Mouse (Mus musculus) midbrain, embryonic 13.5 days (tissue): Measurements from ENCODE around the gene Tmtc2. TPM values are rescaled to one million over a fixed set of nuclear protein-coding genes. Genes with fewer than 3 reads are reported as not detected.
"Not testable (repeated sequence)": the region's sequence is repeated elsewhere in the genome, so short reads cannot be mapped to it uniquely, and the experiment has no call there.

Source experiments
- ATAC-seq: fragments of 200-750 bp; cut with Nextera tagmentation; 2 replicates; pipeline ENCODE4 v1.8.0; 2017; ENCODE audit warnings: mild to moderate bottlenecking, moderate TSS enrichment, moderate library complexity
- H3K27ac ChIP-seq: fragments of 300-500 bp; sonication (generic); 2 replicates; pipeline ENCODE4 v1.5.1; 2015; ENCODE audit warnings: inconsistent platforms, mild to moderate bottlenecking, moderate library complexity
- H3K27me3 ChIP-seq: fragments of 300-500 bp; sonication (generic); 2 replicates; pipeline ENCODE4 v1.6.1; 2015; ENCODE audit warnings: mild to moderate bottlenecking, inconsistent platforms
- H3K36me3 ChIP-seq: fragments of 300-500 bp; sonication (generic); 2 replicates; pipeline ENCODE4 v1.6.1; 2015; ENCODE audit warnings: mild to moderate bottlenecking, inconsistent platforms
- H3K4me1 ChIP-seq: fragments of 300-500 bp; sonication (generic); replicated peaks from 2 replicates; pipeline ENCODE4 v1.6.1; 2015; ENCODE audit warnings: inconsistent platforms
- H3K4me2 ChIP-seq: fragments of 300-500 bp; sonication (generic); replicated peaks from 2 replicates; pipeline ENCODE4 v1.6.1; 2015; ENCODE audit warnings: moderate library complexity, mild to moderate bottlenecking, inconsistent platforms
- H3K4me3 ChIP-seq: fragments of 300-500 bp; sonication (generic); replicated peaks from 2 replicates; pipeline ENCODE4 v1.5.1; 2015; ENCODE audit warnings: mild to moderate bottlenecking, inconsistent platforms
- H3K9ac ChIP-seq: fragments of 300-500 bp; sonication (generic); replicated peaks from 2 replicates; pipeline ENCODE4 v1.6.1; 2015; ENCODE audit warnings: mild to moderate bottlenecking, inconsistent platforms
- H3K9me3 ChIP-seq: fragments of 300-500 bp; sonication (generic); 2 replicates; pipeline ENCODE4 v1.6.1; 2016; ENCODE audit warnings: mild to moderate bottlenecking, inconsistent platforms
- WGBS: fragments of 180-500 bp; shearing (Covaris S2); methylation state at CpG from one replicate; pipeline ENCODE4 v1.1.7; 2015; 5-methylcytosine and 5-hydroxymethylcytosine counted together
- polyA plus RNA-seq: library from polyadenylated mRNA; unstranded; fragments of >200 nt; fragmentation: Nextera tagmentation; extraction: Ambion mirVana; gene quantifications from 2 replicates; pipeline ENCODE4 v1.2.1, GENCODE M21; 2015

The Tmtc2 gene
- polyA plus RNA-seq, 1 experiment from 2014 or later = 8.3 TPM

DNA sequence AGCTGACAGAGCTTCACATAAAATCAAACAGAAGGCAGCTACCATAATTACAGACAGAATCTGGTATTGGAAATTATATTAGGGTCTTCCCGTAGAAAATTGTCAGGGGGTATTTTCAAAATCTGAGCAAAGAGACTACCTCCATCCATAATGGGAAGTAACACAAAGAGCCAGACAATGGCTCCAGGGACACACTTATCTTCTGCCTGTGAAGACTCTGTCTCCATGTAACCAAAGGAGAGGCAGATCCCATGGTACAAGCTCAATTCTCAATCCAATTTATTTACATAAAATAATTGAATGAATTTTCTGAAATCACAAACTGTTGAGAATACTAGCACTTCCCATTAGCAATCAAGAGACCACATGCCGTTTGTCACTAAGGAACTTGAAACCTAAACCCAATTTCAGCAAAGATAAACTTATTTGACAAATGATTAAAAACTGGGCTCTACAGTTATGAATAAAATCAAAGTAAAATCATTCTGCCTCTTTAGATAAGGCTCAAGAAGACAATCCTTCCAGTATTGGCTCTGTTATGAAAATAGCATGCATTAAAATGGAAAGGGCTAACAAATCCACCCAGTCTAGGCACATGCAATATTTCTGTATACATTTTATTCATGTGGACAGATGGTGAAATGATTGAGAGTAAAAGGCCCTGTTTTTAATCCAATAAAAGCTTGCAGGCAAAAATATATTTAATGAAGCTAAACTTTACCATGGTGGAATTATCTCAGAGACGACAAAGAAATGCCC, 254.8 kb downstream of the Tmtc2 start:
- H3K4me2 ChIP-seq = no peak overlapping the region
- H3K9ac ChIP-seq = no peak overlapping the region
- no peak overlapping the region for H3K4me3 ChIP-seq
- peak overlapping the region; percentile 44 for H3K27ac ChIP-seq
- H3K27me3 ChIP-seq = no peaks in the 10 kb centered on the region
- peaks cover 11% of the 10 kb centered on the region for H3K36me3 ChIP-seq
- WGBS = 34% methylated on average over 3 of the region's 3 CpGs
- H3K9me3 ChIP-seq = peaks cover 9% of the 10 kb centered on the region; the same call in 1 of the 2 replicates
- peak; percentile 90 for ATAC-seq
- peaks cover 16% of the 10 kb centered on the region; the same call in 1 of the 2 replicates for H3K4me1 ChIP-seq

DNA sequence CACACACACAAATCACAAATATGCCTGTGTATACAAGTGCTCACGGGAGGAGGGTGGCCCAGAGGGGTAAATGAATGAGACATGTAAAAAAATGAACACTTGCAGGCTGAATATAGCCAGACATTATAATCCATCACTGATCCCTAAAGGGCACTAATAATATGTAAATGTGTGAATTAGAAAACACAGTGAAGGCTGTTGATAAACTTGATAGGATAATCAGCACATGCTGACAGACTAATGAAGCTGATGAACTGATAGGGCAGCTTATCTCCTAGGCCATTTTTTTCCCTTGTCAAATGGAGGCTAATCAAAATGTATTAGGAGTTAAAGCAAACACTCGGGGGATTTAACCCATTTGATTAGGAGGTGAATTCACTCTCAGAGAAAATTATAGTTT, 255.4 kb downstream of the Tmtc2 start:
- Histone ChIP-seq H3K27me3 (no peaks in the 10 kb centered on the region), H3K4me2 (no peak overlapping the region), H3K9ac (no peak overlapping the region), H3K9me3 (peaks cover 9% of the 10 kb centered on the region; the same call in 1 of the 2 replicates), H3K36me3 (peaks cover 11% of the 10 kb centered on the region), H3K4me1 (peaks cover 16% of the 10 kb centered on the region; the same call in 1 of the 2 replicates), H3K27ac (peak overlapping the region; percentile 44), H3K4me3 (no peak overlapping the region)
- 16% methylated on average over 2 of the region's 2 CpGs for WGBS
- ATAC-seq = peak; percentile 73

DNA sequence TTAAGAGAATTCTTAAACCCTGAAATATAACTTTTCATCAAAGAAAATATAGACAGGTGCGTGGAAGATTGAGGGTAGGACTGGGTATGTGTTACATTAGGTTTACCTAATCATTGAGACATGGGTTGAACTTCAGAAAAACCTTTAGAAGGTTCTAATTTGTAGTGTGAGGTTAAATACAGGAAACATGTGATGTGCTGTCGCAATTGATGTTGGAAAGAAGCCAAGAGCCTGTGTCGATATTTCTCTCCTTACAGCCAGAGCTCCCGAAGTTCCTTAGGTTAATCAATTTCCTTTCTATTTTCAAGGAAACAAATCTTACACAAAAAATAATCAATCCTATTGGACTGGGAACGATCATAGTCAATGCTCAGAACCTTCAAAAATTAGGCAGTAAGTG, 261.3 kb downstream of the Tmtc2 start:
- Histone ChIP-seq H3K27ac (no peak overlapping the region), H3K9ac (no peak overlapping the region), H3K9me3 (no peaks in the 10 kb centered on the region), H3K27me3 (no peaks in the 10 kb centered on the region), H3K4me1 (peaks cover 9% of the 10 kb centered on the region; the same call in 1 of the 2 replicates), H3K36me3 (no peaks in the 10 kb centered on the region), H3K4me3 (no peak overlapping the region), H3K4me2 (no peak overlapping the region)
- ATAC-seq = no peak
- WGBS = 85% methylated on average over 5 of the region's 5 CpGs

DNA sequence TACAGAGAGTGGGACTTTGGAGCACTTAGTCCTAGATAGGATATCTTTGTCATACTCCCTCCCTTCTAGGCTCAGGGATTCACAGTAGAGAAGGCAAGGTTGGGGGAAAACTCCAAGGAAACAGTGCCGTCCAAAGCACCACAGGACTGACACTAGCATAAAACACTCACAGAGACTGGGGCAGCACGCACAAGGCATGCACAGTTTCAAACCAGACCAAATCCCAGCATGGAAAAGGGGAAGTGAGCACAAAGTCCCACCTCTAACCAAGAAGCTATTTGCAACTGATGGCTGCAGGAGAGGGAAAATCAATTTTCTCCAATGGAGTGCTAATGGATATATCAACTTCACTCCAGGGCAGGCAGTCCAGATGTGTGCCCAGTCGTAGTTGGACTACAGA, 276.7 kb downstream of the Tmtc2 start:
- no peak for ATAC-seq

DNA sequence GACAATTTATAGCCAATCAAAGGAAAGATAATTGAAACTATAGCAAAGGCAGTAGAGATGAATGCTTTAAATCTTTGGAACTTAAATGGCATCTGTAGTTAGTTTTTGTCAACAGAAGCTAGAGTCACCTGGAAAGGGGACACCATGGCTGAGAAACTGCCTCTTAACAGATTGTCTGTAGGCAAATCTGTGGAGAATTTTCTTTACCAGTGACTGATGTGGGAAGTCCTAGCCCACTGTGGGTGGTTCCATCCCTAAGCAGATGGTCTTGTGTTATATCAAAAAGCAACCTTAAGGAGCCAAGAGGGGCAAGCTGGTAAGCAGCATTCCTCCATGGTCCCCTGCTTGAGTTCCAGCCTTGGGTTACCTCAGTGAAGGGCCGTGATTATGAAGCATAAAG, 281.3 kb downstream of the Tmtc2 start:
- Histone ChIP-seq H3K36me3 (no peaks in the 10 kb centered on the region), H3K9me3 (no peaks in the 10 kb centered on the region), H3K9ac (no peak overlapping the region), H3K27ac (no peak overlapping the region), H3K4me3 (no peak overlapping the region), H3K27me3 (no peaks in the 10 kb centered on the region), H3K4me1 (no peaks in the 10 kb centered on the region), H3K4me2 (no peak overlapping the region)
- WGBS = 94% methylated on average over 1 of the region's 1 CpGs
- ATAC-seq = no peak

More for the DNA sequence above, 276.7 kb downstream of the Tmtc2 start:
- H3K27me3 ChIP-seq = no peaks in the 10 kb centered on the region
- H3K4me1 ChIP-seq = no peaks in the 10 kb centered on the region
- WGBS = 74% methylated on average over 3 of the region's 3 CpGs
- no peak overlapping the region for H3K9ac ChIP-seq
- no peak overlapping the region for H3K4me2 ChIP-seq
- peaks cover 4% of the 10 kb centered on the region for H3K36me3 ChIP-seq
- H3K4me3 ChIP-seq = no peak overlapping the region
- no peaks in the 10 kb centered on the region for H3K9me3 ChIP-seq
- no peak overlapping the region for H3K27ac ChIP-seq

DNA sequence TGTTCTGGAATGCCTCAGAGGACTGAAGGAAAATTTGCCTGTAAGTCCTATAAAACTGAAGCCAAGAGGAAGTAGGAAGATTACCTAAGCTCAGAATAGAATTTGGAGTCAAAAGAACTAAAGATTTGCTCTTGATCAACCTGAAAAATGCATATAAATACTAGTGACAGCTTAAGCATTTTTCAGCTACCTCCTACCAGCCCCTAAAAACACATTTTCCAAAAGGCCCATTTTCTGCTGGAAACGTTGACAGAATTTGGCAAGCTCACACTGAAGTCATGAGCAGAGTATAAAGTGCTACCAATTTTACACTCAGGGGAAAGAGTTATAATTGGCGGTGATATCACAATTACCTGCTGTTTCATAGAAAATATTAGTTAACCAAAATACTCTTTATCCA, 285.8 kb downstream of the Tmtc2 start:
- no peak for ATAC-seq
- Histone ChIP-seq H3K36me3 (no peaks in the 10 kb centered on the region), H3K27ac (no peak overlapping the region; the same call in 1 of the 2 replicates), H3K4me1 (no peaks in the 10 kb centered on the region), H3K9me3 (no peaks in the 10 kb centered on the region), H3K4me2 (no peak overlapping the region), H3K27me3 (no peaks in the 10 kb centered on the region), H3K4me3 (no peak overlapping the region), H3K9ac (no peak overlapping the region)
- 74% methylated on average over 2 of the region's 2 CpGs for WGBS

DNA sequence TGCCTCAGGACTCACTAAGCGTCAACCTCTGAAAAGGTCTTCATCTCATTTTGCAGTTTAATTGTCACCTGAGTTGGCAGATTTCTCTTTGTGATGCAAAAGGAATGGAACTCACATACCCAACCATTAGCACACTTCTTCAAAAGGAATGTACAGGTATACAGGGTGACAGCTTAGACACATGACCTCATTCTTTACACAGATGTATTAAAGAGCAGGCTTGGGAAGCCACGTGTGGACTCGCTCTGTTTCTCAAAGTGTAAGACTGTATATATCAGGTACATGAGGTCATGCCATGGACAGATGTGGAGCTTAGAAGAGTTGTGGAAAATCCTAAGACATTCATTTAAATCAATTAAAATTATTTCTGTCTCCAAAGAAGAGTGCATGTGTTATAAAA, 286.7 kb downstream of the Tmtc2 start:
- Histone ChIP-seq H3K4me2 (no peak overlapping the region), H3K36me3 (no peaks in the 10 kb centered on the region), H3K9me3 (no peaks in the 10 kb centered on the region), H3K4me3 (no peak overlapping the region), H3K9ac (no peak overlapping the region), H3K4me1 (no peaks in the 10 kb centered on the region), H3K27me3 (no peaks in the 10 kb centered on the region), H3K27ac (no peak overlapping the region)
- WGBS = 77% methylated on average over 3 of the region's 3 CpGs
- ATAC-seq = no peak

DNA sequence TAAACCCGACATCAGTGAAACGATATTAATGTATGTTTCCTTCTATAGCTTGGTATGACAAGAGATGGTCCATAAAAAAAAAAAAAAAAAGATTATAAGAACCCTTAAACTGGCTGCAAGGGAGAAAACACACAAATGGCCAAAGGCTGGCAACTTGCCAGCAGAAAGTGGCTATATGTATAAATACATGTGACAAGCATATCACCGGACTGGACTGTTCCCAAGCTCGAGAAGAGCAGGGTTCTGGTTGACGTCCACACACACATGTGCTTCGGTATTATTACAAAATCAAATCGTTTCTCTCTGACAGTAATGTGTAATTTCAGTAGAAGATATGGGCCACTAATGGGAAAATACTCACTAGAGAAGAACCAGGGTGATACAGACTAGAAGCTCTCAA, 287.2 kb downstream of the Tmtc2 start:
- Histone ChIP-seq H3K4me2 (no peak overlapping the region), H3K9me3 (no peaks in the 10 kb centered on the region), H3K36me3 (no peaks in the 10 kb centered on the region), H3K4me1 (no peaks in the 10 kb centered on the region), H3K27ac (no peak overlapping the region), H3K4me3 (no peak overlapping the region), H3K27me3 (no peaks in the 10 kb centered on the region), H3K9ac (no peak overlapping the region)
- 80% methylated on average over 7 of the region's 7 CpGs for WGBS
- ATAC-seq = no peak

DNA sequence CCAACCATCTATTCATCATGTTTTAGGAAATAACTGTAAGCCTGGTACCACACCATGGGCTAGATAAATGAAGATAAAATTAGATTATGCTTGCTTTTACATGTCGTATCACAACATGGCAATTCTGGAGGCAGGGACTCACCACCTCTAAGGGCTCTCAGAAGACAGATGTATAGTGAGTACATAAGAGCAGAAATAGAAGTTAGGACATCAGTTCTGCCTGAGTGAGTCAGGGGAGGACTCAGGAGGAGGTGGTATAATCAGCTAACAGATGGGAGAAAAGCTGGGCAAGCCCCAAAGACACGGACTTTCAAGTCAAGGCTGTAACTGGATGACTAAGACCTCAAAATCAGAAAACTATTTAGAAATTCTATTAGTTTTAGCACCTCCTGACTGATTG, 288.0 kb downstream of the Tmtc2 start:
- Histone ChIP-seq H3K4me2 (no peak overlapping the region), H3K4me3 (no peak overlapping the region), H3K27me3 (no peaks in the 10 kb centered on the region), H3K4me1 (no peaks in the 10 kb centered on the region), H3K36me3 (no peaks in the 10 kb centered on the region), H3K27ac (no peak overlapping the region), H3K9me3 (no peaks in the 10 kb centered on the region), H3K9ac (no peak overlapping the region)
- WGBS = 61% methylated on average over 2 of the region's 2 CpGs
- no peak for ATAC-seq

DNA sequence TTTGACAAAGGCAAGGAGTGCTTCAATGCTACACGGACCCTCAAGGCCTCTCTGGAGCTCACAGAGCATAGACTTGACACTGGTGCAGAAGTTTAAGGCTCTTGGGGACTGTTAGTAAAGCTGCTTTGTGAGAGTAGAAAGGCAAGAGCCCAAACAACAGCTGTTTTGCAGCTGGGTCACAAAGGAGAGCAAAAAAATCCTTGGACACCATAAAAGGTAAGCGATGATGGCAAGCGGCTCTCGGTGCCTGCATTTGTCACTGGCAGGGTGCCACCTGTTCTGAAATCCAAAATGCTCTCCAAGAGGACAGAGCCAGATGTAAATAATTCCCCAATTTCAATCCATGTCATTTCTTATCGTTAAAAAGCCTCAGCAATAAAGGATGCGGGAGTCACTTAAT, 290.1 kb downstream of the Tmtc2 start:
- H3K9me3 ChIP-seq = no peaks in the 10 kb centered on the region
- no peaks in the 10 kb centered on the region for H3K4me1 ChIP-seq
- no peak for ATAC-seq
- no peaks in the 10 kb centered on the region for H3K27me3 ChIP-seq
- no peak overlapping the region for H3K4me3 ChIP-seq
- 77% methylated on average over 6 of the region's 6 CpGs for WGBS
- no peak overlapping the region for H3K4me2 ChIP-seq
- no peaks in the 10 kb centered on the region for H3K36me3 ChIP-seq
- no peak overlapping the region for H3K27ac ChIP-seq
- no peak overlapping the region for H3K9ac ChIP-seq

DNA sequence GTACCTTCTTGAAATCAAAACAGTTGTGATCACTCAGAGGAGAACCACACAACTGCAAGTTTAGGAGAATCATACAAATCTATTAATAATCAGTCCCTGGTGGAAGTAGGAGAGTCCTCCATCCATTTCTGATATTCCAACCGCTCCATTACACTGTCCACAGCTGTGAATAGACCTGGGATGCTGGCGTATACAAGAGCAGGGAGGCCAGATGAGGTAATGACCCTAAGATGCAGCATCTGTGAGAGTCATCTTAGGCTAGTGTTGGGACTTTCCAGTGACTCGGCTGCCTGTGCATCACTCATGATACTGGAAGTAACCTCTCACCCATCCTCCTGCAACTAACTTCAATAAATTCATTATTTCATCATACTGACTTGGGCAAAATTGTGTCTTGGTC, 293.3 kb downstream of the Tmtc2 start:
- 96% methylated on average over 3 of the region's 3 CpGs for WGBS
- H3K4me2 ChIP-seq = no peak overlapping the region
- H3K27ac ChIP-seq = no peak overlapping the region
- H3K9me3 ChIP-seq = no peaks in the 10 kb centered on the region
- no peak overlapping the region for H3K4me3 ChIP-seq
- H3K4me1 ChIP-seq = no peaks in the 10 kb centered on the region
- no peak for ATAC-seq
- no peak overlapping the region for H3K9ac ChIP-seq
- no peaks in the 10 kb centered on the region for H3K27me3 ChIP-seq
- H3K36me3 ChIP-seq = no peaks in the 10 kb centered on the region

DNA sequence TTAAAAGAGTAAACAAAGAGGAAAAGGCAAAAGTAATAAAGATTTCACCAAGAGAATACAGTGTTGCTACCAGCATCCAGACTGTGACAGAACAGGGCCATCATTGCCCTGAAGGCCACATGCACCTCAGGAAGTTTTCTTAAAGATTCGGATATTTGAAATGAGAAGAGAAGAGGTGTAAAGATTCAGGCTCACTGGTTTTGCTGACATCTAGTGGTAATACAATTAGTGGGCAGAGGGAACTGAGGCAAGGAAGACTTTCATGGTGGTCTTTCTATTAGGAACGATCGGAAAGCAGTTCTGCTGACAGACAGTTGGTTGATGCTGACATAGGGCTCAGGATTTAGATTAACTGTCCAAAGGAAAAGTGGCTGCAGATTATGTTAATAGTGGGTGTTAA, 314.2 kb downstream of the Tmtc2 start:
- H3K27ac ChIP-seq = no peak overlapping the region
- H3K4me1 ChIP-seq = no peaks in the 10 kb centered on the region
- no peaks in the 10 kb centered on the region for H3K27me3 ChIP-seq
- no peak overlapping the region for H3K4me2 ChIP-seq
- no peak overlapping the region for H3K9ac ChIP-seq
- no peak overlapping the region for H3K4me3 ChIP-seq
- H3K9me3 ChIP-seq = no peaks in the 10 kb centered on the region
- ATAC-seq = no peak
- WGBS = 40% methylated on average over 3 of the region's 3 CpGs
- no peaks in the 10 kb centered on the region for H3K36me3 ChIP-seq

DNA sequence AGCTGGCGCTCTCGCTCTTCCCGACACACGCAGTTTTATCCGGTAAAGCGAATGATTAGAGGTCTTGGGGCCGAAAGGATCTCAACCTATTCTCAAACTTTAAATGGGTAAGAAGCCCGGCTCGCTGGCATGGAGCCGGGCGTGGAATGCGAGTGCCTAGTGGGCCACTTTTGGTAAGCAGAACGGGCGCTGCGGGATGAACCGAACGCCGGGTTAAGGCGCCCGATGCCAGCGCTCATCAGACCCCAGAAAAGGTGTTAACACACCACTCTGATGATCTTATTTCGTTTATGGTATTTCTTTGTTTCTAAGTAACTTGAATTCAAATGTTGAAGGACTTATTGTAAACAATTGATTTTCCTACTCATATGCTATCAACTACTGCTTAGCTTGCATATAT, 336.0 kb downstream of the Tmtc2 start:
- 85% methylated on average over 22 of the region's 22 CpGs for WGBS
- not testable (repeated sequence) for H3K9ac ChIP-seq, H3K27me3 ChIP-seq, H3K4me3 ChIP-seq, H3K9me3 ChIP-seq, H3K4me2 ChIP-seq, H3K4me1 ChIP-seq, H3K36me3 ChIP-seq, H3K27ac ChIP-seq, ATAC-seq
